Mouse (Mus musculus) lung, postnatal 0 days (tissue): ENCODE results near the gene Proz. TPM values are rescaled to one million over a fixed set of nuclear protein-coding genes. Genes with fewer than 3 reads are reported as not detected.
A peak's percentile ranks its signal among the peaks of the same experiment; 100 is the strongest.

ENCODE experiments used
- ATAC-seq: fragments of 200-750 bp; cut with Nextera tagmentation; 2 replicates; pipeline ENCODE4 v1.8.0; 2017; ENCODE audit warnings: moderate library complexity
- DNase-seq: peaks from one replicate; pipeline ENCODE4 v3.0.0-alpha.2; 2016; ENCODE audit warnings: low spot score
- H3K27ac ChIP-seq: fragments of 300-500 bp; sonication (generic); 2 replicates; pipeline ENCODE4 v1.5.1; 2014; ENCODE audit warnings: antibody characterized with exemption, mild to moderate bottlenecking, low read length, mixed read lengths
- H3K27me3 ChIP-seq: fragments of 300-500 bp; sonication (generic); replicated peaks from 2 replicates; pipeline ENCODE4 v1.6.1; 2014; ENCODE audit warnings: low read length, mixed read lengths; ENCODE audit not compliant: insufficient read depth
- H3K36me3 ChIP-seq: fragments of 300-500 bp; sonication (generic); 2 replicates; pipeline ENCODE4 v1.6.1; 2014; ENCODE audit warnings: low read length, mixed read lengths; ENCODE audit not compliant: insufficient read depth
- H3K4me1 ChIP-seq: fragments of 300-500 bp; sonication (generic); 2 replicates; pipeline ENCODE4 v1.6.1; 2014; ENCODE audit warnings: antibody characterized with exemption, low read depth, low read length, mixed read lengths; ENCODE audit not compliant: insufficient read depth
- H3K4me2 ChIP-seq: fragments of 300-500 bp; sonication (generic); replicated peaks from 2 replicates; pipeline ENCODE4 v1.6.1; 2014; ENCODE audit warnings: low read depth, mild to moderate bottlenecking, low read length, moderate library complexity, mixed read lengths
- H3K4me3 ChIP-seq: fragments of 300-500 bp; sonication (generic); 2 replicates; pipeline ENCODE4 v1.5.1; 2014; ENCODE audit warnings: low read depth, low read length
- H3K9ac ChIP-seq: fragments of 300-500 bp; sonication (generic); replicated peaks from 2 replicates; pipeline ENCODE4 v1.6.1; 2014; ENCODE audit warnings: low read depth, mild to moderate bottlenecking
- H3K9me3 ChIP-seq: fragments of 300-500 bp; sonication (generic); 2 replicates; pipeline ENCODE4 v1.6.1; 2016; ENCODE audit warnings: low read length, mixed read lengths
- CTCF ChIP-seq: IDR thresholded peaks from 2 replicates; pipeline ENCODE4 v1.5.1; 2016; ENCODE audit warnings: antibody characterized with exemption, mild to moderate bottlenecking
- EP300 ChIP-seq: IDR thresholded peaks from 2 replicates; pipeline ENCODE4 v1.6.1; 2016; ENCODE audit warnings: antibody characterized with exemption, mild to moderate bottlenecking, control low read depth
- WGBS: fragments of 180-500 bp; shearing (Covaris S2); extraction: QIAGEN DNeasy Blood & Tissue Kit; methylation state at CpG from one replicate; pipeline ENCODE4 v1.1.7; 2014; 5-methylcytosine and 5-hydroxymethylcytosine counted together
- polyA plus RNA-seq: library from polyadenylated mRNA; unstranded; fragments of >200 nt; fragmentation: Nextera tagmentation; extraction: Ambion mirVana; gene quantifications from 2 replicates; pipeline ENCODE4 v1.2.1, GENCODE M21; 2015

Proz gene
- polyA plus RNA-seq, 1 experiment from 2014 or later, result 0.87 TPM

DNA sequence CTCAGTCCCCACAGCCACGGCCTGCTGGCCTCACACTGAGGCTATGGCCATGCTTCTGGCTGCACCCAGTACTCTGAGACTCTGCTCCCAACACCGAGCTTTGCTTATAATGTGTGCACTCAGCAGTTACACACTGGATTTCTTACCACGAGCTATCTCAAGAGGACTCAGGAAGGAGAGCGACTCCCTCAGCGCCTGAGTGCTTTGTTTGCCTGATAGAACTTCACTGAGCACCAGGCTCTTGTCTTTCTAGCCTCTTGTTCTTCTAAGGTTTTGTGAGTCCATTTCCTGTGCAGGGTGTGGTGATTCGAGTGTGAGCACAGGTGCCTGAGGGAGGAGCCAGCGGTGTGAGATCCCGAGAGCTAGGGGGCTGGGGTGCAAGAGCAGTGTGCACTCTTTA is 64.2 kb downstream of the Proz start:
- WGBS, result 62% methylated on average over 8 of the region's 8 CpGs
- TF ChIP-seq CTCF (no peak), EP300 (no peak)
- Histone ChIP-seq H3K27me3 (no peaks in the 10 kb centered on the region), H3K9me3 (no peaks in the 10 kb centered on the region), H3K4me1 (no peaks in the 10 kb centered on the region), H3K4me2 (no peak overlapping the region), H3K4me3 (no peak overlapping the region), H3K9ac (no peak overlapping the region), H3K27ac (peak overlapping the region; percentile 7; the same call in 1 of the 2 replicates), H3K36me3 (peaks cover 46% of the 10 kb centered on the region)
- ATAC-seq (peak; percentile 81), DNase-seq (peak; percentile 57)

Other genes starting within 250 kb of the Proz start
- gene Mcf2l, start 187.1 kb upstream of the Proz start, polyA plus RNA-seq, result 12.9 and 16.8 TPM in 2 replicates
- 5.0 and 5.2 TPM in 2 replicates for gene F7, start 34.9 kb upstream of the Proz start, polyA plus RNA-seq
- 5.9 and 7.4 TPM in 2 replicates for gene F10, start 23.6 kb upstream of the Proz start, polyA plus RNA-seq
- gene Pcid2, start 44.5 kb downstream of the Proz start, polyA plus RNA-seq, result 17.5 and 18.0 TPM in 2 replicates
- gene Cul4a, start 44.7 kb downstream of the Proz start, polyA plus RNA-seq, result 59.5 and 61.2 TPM in 2 replicates
- 508 and 522 TPM in 2 replicates for gene Lamp1, start 98.2 kb downstream of the Proz start, polyA plus RNA-seq
- gene Grtp1, start 139.7 kb downstream of the Proz start, polyA plus RNA-seq, result 2.0 and 2.5 TPM in 2 replicates
- 0.93 and 1.0 TPM in 2 replicates for gene Adprhl1, start 193.2 kb downstream of the Proz start, polyA plus RNA-seq
- gene Dcun1d2, start 227.2 kb downstream of the Proz start, polyA plus RNA-seq, result 14.5 TPM in 2 replicates
- gene Tmco3, start 227.3 kb downstream of the Proz start, polyA plus RNA-seq, result 26.1 and 30.3 TPM in 2 replicates